Mouse (Mus musculus): ENCODE measurements around the gene Serpina3n.
"Not testable (repeated sequence)": the region's sequence is repeated elsewhere in the genome, so short reads cannot be mapped to it uniquely, and the experiment has no call there.

Serpina3n gene

GRCm38 (mm10) chr12:104433951-104434735 lies 27.6 kb downstream of the Serpina3n start:
- DNase-seq (ENCODE audit: low read depth) = no peak

GRCm38 (mm10) chr12:104440087-104440760 lies 33.7 kb downstream of the Serpina3n start:
- peak; percentile 89 for DNase-seq (ENCODE audit: low read depth)

GRCm38 (mm10) chr12:104443716-104444115 lies 37.2 kb downstream of the Serpina3n start:
- no peak for DNase-seq (ENCODE audit: low read depth)

- DNase-seq (ENCODE audit: low read depth) = not testable (repeated sequence)
Observed at GRCm38 (mm10) chr12:104447056-104447455, 40.5 kb downstream of the Serpina3n start.

- peak; percentile 19 for DNase-seq (ENCODE audit: low read depth)
Observed at GRCm38 (mm10) chr12:104448099-104448498, 41.6 kb downstream of the Serpina3n start.

GRCm38 (mm10) chr12:104450257-104450656 lies 43.7 kb downstream of the Serpina3n start:
- no peak for DNase-seq (ENCODE audit: low read depth)

GRCm38 (mm10) chr12:104453002-104453401 lies 46.5 kb downstream of the Serpina3n start:
- DNase-seq (ENCODE audit: low read depth) = no peak

- DNase-seq (ENCODE audit: low read depth) = peak; percentile 12
Observed at GRCm38 (mm10) chr12:104459377-104459776, 52.8 kb downstream of the Serpina3n start.

- DNase-seq (ENCODE audit: low read depth) = no peak
Observed at GRCm38 (mm10) chr12:104461372-104461771, 54.8 kb downstream of the Serpina3n start.
